Mouse (Mus musculus) hindbrain, embryonic 15.5 days (tissue): ENCODE results near the gene Luc7l. TPM values are rescaled to one million over a fixed set of nuclear protein-coding genes. Genes with fewer than 3 reads are reported as not detected.
"Not testable (repeated sequence)": the region's sequence is repeated elsewhere in the genome, so short reads cannot be mapped to it uniquely, and the experiment has no call there.

Experiments
- ATAC-seq: fragments of 200-750 bp; cut with Nextera tagmentation; 2 replicates; pipeline ENCODE4 v1.8.0; 2017; ENCODE audit warnings: low read depth, moderate number of reproducible peaks, moderate TSS enrichment; ENCODE audit not compliant: low FRiP score
- H3K27ac ChIP-seq: fragments of 300-500 bp; sonication (generic); replicated peaks from 2 replicates; pipeline ENCODE4 v1.5.1; 2015; ENCODE audit warnings: mild to moderate bottlenecking, inconsistent platforms
- H3K27me3 ChIP-seq: fragments of 300-500 bp; sonication (generic); 2 replicates; pipeline ENCODE4 v1.6.1; 2015; ENCODE audit warnings: control low read depth, inconsistent platforms
- H3K36me3 ChIP-seq: fragments of 300-500 bp; sonication (generic); 2 replicates; pipeline ENCODE4 v1.6.1; 2015; ENCODE audit warnings: control low read depth, inconsistent platforms
- H3K4me1 ChIP-seq: fragments of 300-500 bp; sonication (generic); replicated peaks from 2 replicates; pipeline ENCODE4 v1.6.1; 2015; ENCODE audit warnings: control low read depth, inconsistent platforms
- H3K4me2 ChIP-seq: fragments of 300-500 bp; sonication (generic); 2 replicates; pipeline ENCODE4 v1.6.1; 2015; ENCODE audit warnings: moderate library complexity, mild to moderate bottlenecking, inconsistent platforms
- H3K4me3 ChIP-seq: fragments of 300-500 bp; sonication (generic); 2 replicates; pipeline ENCODE4 v1.5.1; 2015; ENCODE audit warnings: mild to moderate bottlenecking, inconsistent platforms
- H3K9ac ChIP-seq: fragments of 300-500 bp; sonication (generic); 2 replicates; pipeline ENCODE4 v1.6.1; 2015; ENCODE audit warnings: inconsistent platforms
- H3K9me3 ChIP-seq: fragments of 300-500 bp; sonication (generic); 2 replicates; pipeline ENCODE4 v1.6.1; 2016; ENCODE audit warnings: control low read depth, inconsistent platforms
- WGBS: fragments of 180-500 bp; shearing (Covaris S2); methylation state at CpG from one replicate; pipeline ENCODE4 v1.1.7; 2015; 5-methylcytosine and 5-hydroxymethylcytosine counted together
- polyA plus RNA-seq: library from polyadenylated mRNA; unstranded; fragments of >200 nt; fragmentation: Nextera tagmentation; extraction: Ambion mirVana; gene quantifications from 2 replicates; pipeline ENCODE4 v1.2.1, GENCODE M21; 2015

Gene Luc7l
- polyA plus RNA-seq, 1 experiment from 2014 or later, result 104 TPM

DNA sequence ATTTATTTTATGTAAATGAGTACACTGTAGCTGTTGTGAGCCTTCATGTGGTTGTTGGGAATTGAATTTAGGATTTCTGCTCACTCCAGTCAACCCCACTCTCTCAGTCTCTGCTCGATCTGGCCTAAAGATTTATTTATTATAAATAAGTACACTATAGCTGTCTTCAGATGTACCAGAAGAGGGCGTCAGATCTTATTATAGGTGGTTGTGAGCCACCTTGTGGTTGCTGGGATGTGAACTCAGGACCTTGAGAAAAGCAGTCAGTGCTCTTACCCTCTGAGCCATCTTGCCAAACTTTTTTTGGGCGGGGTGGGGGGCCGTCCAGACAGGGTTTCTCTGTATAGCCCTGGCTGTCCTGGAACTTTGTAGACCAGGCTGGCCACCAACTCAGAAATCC is 9.1 kb downstream of the Luc7l start:
- Histone ChIP-seq H3K27me3 (no peaks in the 10 kb centered on the region), H3K36me3 (peaks cover 73% of the 10 kb centered on the region), H3K9ac (no peak overlapping the region), H3K9me3 (no peaks in the 10 kb centered on the region), H3K4me2 (no peak overlapping the region), H3K4me3 (no peak overlapping the region), H3K27ac (no peak overlapping the region), H3K4me1 (no peaks in the 10 kb centered on the region)
- WGBS, result 86% methylated on average over 4 of the region's 4 CpGs
- ATAC-seq, result no peak

DNA sequence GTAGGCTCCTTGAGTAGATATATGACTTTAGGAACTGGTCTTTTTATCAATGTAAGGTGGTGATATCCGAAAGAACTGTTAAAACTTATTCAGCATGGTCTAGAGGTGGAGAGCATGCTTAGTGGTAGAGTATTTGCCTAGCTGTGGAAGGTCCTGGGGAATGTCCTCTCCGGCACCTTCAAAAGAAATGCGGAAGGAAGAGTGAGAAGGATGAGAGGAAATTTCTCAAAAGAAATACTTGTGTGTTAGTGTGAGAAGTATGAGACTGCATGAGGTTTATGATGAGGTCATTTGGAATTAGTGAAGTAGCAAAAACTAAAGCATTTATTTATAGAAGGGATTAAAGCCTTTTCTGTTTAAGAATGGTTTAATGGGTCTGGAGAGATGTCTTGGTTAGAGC is 9.7 kb downstream of the Luc7l start:
- Histone ChIP-seq H3K4me2 (no peak overlapping the region), H3K4me3 (no peak overlapping the region), H3K9ac (no peak overlapping the region), H3K27me3 (no peaks in the 10 kb centered on the region), H3K36me3 (peaks cover 74% of the 10 kb centered on the region), H3K27ac (no peak overlapping the region), H3K9me3 (no peaks in the 10 kb centered on the region), H3K4me1 (no peaks in the 10 kb centered on the region)
- no peak for ATAC-seq
- 96% methylated on average over 3 of the region's 3 CpGs for whole genome bisulfite sequencing

DNA sequence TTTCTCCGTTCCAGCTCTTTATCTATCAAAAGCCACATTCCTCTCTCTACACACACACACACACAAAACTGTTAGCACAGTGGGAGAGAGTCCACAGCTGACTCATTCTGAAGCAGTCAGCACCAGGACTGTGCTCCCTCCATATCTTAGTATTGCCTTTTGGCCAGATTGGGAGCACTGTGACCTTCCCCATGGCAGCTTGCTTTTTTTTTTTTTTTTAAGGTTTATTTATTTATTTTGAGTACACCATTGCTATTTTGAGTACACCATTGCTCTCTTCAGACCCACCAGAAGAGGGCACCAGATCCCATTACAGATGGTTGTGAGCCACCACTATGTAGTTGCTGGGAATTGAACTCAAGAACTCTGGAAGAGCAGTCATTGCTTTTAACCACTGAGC is 16.2 kb downstream of the Luc7l start:
- whole genome bisulfite sequencing, result 83% methylated on average over 1 of the region's 1 CpGs
- peaks cover 64% of the 10 kb centered on the region for H3K36me3 ChIP-seq
- H3K4me2 ChIP-seq, result no peak overlapping the region
- ATAC-seq, result no peak
- H3K27ac ChIP-seq, result no peak overlapping the region
- H3K27me3 ChIP-seq, result no peaks in the 10 kb centered on the region
- no peaks in the 10 kb centered on the region for H3K4me1 ChIP-seq
- no peak overlapping the region for H3K9ac ChIP-seq
- no peaks in the 10 kb centered on the region for H3K9me3 ChIP-seq
- no peak overlapping the region for H3K4me3 ChIP-seq

DNA sequence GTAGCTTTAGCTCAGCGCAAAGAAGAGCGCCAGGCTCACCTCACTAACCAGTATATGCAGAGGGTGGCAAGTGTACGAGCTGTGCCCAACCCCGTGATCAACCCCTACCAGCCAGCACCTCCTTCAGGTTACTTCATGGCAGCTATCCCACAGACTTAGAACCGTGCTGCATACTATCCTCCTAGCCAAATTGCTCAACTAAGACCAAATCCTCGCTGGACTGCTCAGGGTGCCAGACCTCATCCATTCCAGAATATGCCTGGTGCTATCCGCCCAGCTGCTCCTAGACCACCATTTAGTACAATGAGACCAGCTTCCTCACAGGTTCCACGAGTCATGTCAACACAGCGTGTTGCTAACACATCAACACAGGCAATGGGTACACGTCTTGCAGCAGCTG is 16.9 kb downstream of the Luc7l start:
- not testable (repeated sequence) for H3K9me3 ChIP-seq, ATAC-seq, H3K4me1 ChIP-seq, H3K4me3 ChIP-seq, H3K27me3 ChIP-seq, H3K4me2 ChIP-seq, H3K27ac ChIP-seq, H3K9ac ChIP-seq
- 96% methylated on average over 10 of the region's 10 CpGs for WGBS
- H3K36me3 ChIP-seq, result peaks cover 58% of the 10 kb centered on the region

DNA sequence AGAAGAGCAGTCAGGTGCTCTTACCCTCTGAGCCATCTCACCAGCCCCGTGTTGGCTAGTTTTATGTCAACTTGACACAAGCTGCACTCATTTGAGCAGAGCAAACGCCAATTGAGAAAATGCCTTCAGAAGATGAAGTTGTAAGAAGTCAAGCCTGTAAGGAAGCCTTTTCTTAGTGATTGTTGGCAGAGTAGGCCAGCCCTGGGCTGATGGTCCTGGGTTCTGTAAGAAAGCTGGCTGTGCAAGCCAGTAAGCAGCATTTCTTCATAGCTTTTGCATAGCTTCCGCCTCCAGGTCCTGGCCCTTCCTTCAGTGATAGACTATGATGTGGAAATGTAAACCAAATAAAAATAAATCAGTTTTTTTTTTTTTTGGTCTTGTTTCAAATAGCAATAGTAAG is 19.9 kb downstream of the Luc7l start:
- H3K9ac ChIP-seq, result no peak overlapping the region
- no peaks in the 10 kb centered on the region for H3K9me3 ChIP-seq
- no peaks in the 10 kb centered on the region for H3K4me1 ChIP-seq
- no peaks in the 10 kb centered on the region for H3K27me3 ChIP-seq
- H3K27ac ChIP-seq, result no peak overlapping the region
- 92% methylated on average over 3 of the region's 3 CpGs for WGBS
- no peak overlapping the region for H3K4me3 ChIP-seq
- ATAC-seq, result no peak
- no peak overlapping the region for H3K4me2 ChIP-seq
- H3K36me3 ChIP-seq, result peaks cover 56% of the 10 kb centered on the region

DNA sequence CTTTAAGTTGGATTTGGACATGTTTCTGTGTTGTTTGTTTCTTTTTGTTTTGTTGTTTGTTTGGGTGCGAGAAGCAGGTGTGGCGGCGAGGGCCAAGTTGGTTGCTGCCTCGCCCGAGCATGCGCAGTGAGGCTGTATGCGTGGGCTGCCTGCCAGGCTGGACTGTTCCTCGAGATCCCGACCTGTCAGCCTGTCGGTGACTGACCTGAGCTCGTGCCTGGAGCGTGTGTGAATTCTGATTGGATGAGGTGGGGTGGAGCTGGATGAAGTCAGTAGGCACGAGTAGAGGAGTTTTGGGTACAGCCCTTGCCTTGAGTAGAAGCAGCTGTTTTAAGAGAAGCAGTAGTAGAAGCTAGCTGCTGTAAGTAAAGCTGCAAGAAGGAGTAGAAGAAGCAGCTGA is 23.2 kb downstream of the Luc7l start:
- H3K9me3 ChIP-seq, result no peaks in the 10 kb centered on the region
- no peaks in the 10 kb centered on the region for H3K4me1 ChIP-seq
- no peaks in the 10 kb centered on the region for H3K27me3 ChIP-seq
- H3K27ac ChIP-seq, result no peak overlapping the region
- WGBS, result 88% methylated on average over 13 of the region's 13 CpGs
- H3K4me3 ChIP-seq, result no peak overlapping the region
- H3K4me2 ChIP-seq, result no peak overlapping the region
- H3K9ac ChIP-seq, result no peak overlapping the region
- peaks cover 58% of the 10 kb centered on the region for H3K36me3 ChIP-seq
- ATAC-seq, result no peak

DNA sequence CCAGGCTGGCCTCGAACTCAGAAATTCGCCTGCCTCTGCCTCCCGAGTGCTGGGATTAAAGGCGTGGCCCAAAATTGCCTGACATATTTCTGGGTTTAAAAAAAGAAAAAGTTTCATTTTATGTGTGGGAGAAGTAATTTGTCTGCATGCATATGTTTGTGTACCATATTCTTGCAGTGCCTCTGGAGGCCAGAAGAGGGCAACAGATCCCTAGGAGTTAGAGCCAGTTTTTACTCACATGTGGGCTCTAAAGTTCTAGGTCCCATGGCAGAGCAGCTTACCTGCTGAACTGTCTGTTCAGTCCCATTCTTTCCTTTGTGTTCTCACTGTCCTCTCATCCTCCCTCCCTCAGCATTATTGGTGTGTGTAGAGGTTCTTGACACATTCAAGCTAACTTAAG is 24.0 kb downstream of the Luc7l start:
- H3K9ac ChIP-seq, result no peak overlapping the region
- WGBS, result 95% methylated on average over 4 of the region's 4 CpGs
- H3K27ac ChIP-seq, result no peak overlapping the region
- H3K36me3 ChIP-seq, result peaks cover 59% of the 10 kb centered on the region
- no peak overlapping the region for H3K4me2 ChIP-seq
- H3K9me3 ChIP-seq, result no peaks in the 10 kb centered on the region
- H3K4me3 ChIP-seq, result no peak overlapping the region
- ATAC-seq, result no peak
- H3K4me1 ChIP-seq, result no peaks in the 10 kb centered on the region
- H3K27me3 ChIP-seq, result no peaks in the 10 kb centered on the region

DNA sequence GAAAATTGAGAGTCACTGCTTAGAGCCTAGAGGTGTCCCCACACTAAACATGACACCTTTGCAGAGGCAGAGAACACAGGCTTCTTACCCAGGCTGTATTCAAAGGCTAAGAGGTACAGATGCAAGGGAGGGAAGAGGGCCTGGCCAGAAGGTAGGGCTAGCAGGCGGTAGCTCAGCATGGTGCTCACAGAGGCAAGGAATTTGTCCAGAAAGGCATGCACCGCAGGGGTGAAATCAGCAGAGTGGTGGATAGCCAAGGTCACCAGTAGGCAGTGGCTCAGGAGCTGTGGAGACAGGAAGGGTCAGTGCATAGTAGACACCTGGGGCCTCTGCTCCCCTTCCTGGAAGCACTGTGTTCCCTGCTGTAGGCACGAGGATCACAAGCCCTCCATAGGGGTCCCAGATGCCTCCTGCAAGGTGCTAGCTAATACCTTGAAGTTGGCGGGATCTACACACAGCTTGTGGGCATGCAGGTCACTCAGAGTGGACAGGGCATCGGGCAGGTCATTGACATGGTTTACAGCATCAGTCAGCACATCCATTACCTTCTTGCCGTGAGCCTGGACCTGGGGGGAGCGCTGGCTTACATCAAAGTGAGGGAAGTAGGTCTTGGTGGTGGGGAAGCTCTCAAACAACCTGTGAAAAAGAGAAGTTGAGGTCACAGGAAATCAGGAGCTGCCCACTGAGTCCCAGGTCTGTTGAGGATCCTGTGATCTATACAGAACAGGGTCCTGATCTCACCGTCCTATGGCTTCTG is 33.7 kb downstream of the Luc7l start:
- Histone ChIP-seq H3K9ac (no peak overlapping the region), H3K4me2 (no peak overlapping the region), H3K9me3 (no peaks in the 10 kb centered on the region), H3K4me1 (no peaks in the 10 kb centered on the region), H3K4me3 (no peak overlapping the region), H3K27me3 (no peaks in the 10 kb centered on the region), H3K36me3 (peaks cover 97% of the 10 kb centered on the region), H3K27ac (no peak overlapping the region)
- ATAC-seq, result no peak
- 89% methylated on average over 8 of the region's 8 CpGs for WGBS

DNA sequence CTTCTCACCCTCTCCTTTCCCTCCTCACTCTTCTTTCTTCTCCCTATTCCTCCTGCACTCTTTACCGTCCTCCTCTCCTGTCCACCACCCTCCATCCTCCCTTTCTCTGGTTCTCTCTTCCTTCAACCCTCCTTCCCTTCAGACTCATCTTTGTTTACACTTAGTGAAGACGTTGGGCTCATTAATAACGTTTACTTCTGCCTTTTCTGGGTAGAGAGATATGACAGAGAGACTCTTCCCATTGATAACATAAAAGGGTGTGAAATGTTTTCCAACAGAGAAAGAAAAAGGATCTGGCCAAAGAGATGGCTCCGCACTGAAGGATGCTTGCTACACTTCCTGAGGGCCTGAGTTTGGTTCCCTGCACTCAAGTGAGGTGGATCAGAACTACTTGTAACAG is 36.8 kb downstream of the Luc7l start:
- Histone ChIP-seq H3K4me3 (no peak overlapping the region), H3K9me3 (no peaks in the 10 kb centered on the region), H3K27ac (no peak overlapping the region), H3K9ac (no peak overlapping the region), H3K4me1 (no peaks in the 10 kb centered on the region), H3K36me3 (peaks cover 72% of the 10 kb centered on the region), H3K27me3 (no peaks in the 10 kb centered on the region), H3K4me2 (no peak overlapping the region)
- 86% methylated on average over 4 of the region's 4 CpGs for WGBS
- no peak for ATAC-seq

DNA sequence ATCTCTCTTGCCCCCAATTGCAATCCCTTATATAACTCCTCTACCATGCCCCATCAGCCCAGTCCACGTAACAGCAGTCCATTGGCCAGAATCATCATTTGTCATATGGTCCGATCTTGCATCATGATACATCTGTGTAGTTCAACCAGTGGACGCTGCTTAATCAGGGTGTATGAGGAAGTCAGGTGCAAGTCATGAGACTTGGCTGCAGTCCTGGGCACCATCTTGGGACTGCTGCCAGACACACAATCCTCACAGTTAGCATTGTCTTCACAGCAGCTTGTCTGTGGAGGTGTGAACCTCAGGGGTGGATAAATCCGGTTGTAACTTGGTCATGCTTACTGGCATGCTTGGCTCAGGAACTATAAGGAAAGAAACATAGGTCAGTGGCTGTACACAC is 45.6 kb downstream of the Luc7l start:
- not testable (repeated sequence) for H3K4me1 ChIP-seq, H3K4me2 ChIP-seq, H3K9me3 ChIP-seq, H3K9ac ChIP-seq, H3K36me3 ChIP-seq, ATAC-seq, H3K27me3 ChIP-seq, H3K4me3 ChIP-seq, H3K27ac ChIP-seq
- WGBS, result 93% methylated on average over 4 of the region's 4 CpGs

DNA sequence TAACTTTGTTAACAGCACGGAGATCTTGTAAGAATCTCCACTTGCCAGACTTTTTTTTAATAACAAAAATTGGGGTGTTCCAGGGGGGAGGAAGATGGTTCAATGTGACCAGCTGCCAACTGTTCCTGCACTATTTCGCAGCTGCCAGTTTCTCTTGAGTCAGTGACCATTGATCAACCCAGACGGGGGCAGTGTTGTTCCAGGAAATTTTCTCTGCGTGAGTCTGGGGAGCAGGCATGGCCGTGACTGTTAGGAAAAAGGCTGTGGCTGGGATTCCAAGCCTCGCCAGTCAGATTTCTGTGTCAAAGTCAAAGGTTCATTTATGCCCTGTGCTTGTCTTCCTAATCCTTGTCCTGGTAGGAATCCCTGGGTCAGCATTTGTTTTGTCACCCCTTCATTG is 61.6 kb downstream of the Luc7l start:
- no peak for ATAC-seq
- H3K27ac ChIP-seq, result no peak overlapping the region
- no peak overlapping the region for H3K9ac ChIP-seq
- 15% methylated on average over 6 of the region's 6 CpGs for WGBS
- H3K4me1 ChIP-seq, result no peaks in the 10 kb centered on the region
- H3K9me3 ChIP-seq, result no peaks in the 10 kb centered on the region
- H3K4me3 ChIP-seq, result no peak overlapping the region
- H3K27me3 ChIP-seq, result no peaks in the 10 kb centered on the region
- H3K4me2 ChIP-seq, result no peak overlapping the region
- no peaks in the 10 kb centered on the region for H3K36me3 ChIP-seq

DNA sequence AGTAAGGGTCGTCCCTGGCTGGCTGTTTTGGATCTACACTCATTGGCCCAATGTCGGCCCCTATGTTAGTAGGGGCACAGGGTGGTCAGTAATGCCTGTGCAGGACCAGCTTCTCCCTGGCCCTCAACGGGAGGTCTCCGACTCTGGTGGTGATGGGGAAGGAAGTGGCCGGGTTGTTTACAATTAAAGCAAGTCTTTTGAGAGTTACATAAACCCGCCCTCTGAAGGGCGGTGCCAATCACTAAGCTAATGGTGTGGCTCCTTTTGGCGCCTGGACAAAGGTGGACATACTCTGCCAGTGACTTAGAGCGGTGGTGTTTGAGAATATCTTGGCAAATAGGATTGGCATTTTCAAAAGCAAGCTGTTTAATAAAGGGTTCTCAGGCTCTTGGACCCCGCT is 62.8 kb downstream of the Luc7l start:
- no peaks in the 10 kb centered on the region for H3K27me3 ChIP-seq
- H3K9ac ChIP-seq, result no peak overlapping the region
- no peaks in the 10 kb centered on the region for H3K4me1 ChIP-seq
- no peak for ATAC-seq
- no peaks in the 10 kb centered on the region for H3K9me3 ChIP-seq
- H3K4me2 ChIP-seq, result no peak overlapping the region
- WGBS, result 34% methylated on average over 10 of the region's 10 CpGs
- no peaks in the 10 kb centered on the region for H3K36me3 ChIP-seq
- no peak overlapping the region for H3K27ac ChIP-seq
- no peak overlapping the region for H3K4me3 ChIP-seq

DNA sequence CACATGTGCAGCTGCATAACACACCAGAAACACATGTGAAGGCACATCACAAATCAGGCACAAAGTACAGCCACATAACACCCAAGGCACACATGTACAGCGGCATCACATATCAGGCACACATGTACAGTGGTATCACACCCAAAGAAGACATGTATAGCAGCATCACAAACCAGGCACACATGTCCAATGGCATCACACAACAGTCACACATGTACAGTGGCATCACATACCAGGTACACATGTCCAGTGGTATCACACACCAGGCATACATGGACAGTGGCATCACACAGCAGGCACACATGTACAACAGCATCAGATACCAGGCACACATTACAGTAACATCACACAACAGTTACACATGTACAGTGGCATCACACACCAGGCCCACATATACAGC is 65.7 kb downstream of the Luc7l start:
- no peak for ATAC-seq
- WGBS, result 100% methylated on average over 1 of the region's 1 CpGs
- H3K9me3 ChIP-seq, result no peaks in the 10 kb centered on the region
- no peak overlapping the region for H3K4me3 ChIP-seq
- H3K4me2 ChIP-seq, result no peak overlapping the region
- H3K4me1 ChIP-seq, result no peaks in the 10 kb centered on the region
- H3K9ac ChIP-seq, result no peak overlapping the region
- H3K27ac ChIP-seq, result no peak overlapping the region
- no peaks in the 10 kb centered on the region for H3K36me3 ChIP-seq
- H3K27me3 ChIP-seq, result no peaks in the 10 kb centered on the region
